Mouse (Mus musculus) heart, adult 2 months (tissue): ENCODE measurements around the gene Fgfr1op2.

Source experiments
- CTCF ChIP-seq: fragments of 200-600 bp; IDR thresholded peaks from 2 replicates; pipeline ENCODE4 v1.8.1; 2022; ENCODE audit warnings: antibody characterized with exemption, mild to moderate bottlenecking, moderate library complexity
- EP300 ChIP-seq: fragments of 200-500 bp; IDR thresholded peaks from 2 replicates; pipeline ENCODE4 v1.6.1; 2011; ENCODE audit warnings: low read depth, low read length, control low read depth; ENCODE audit not compliant: insufficient read depth
- POLR2A ChIP-seq: fragments of 200-500 bp; IDR thresholded peaks from 2 replicates; pipeline ENCODE4 v1.6.1; 2011; ENCODE audit warnings: mild to moderate bottlenecking, low read depth, low read length, control low read depth; ENCODE audit not compliant: insufficient read depth

DNA sequence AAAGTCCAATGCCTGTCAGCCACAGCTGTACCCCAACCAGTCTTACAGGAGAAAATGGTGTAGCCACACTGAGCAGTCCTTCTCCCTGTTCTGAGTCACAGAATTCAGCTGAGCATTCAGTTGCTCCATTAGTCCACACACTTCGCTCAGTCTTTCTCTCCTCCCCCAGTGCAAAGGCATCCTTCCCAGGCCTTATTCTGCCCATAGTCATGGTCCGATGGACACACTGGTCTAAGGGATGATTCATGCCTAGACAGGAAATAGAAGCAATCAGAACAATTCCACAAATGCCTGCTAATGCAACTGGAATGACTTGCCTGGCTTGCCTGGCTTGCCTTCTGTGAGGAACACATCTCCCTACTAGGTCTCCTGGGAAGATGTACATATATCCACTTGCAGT, 49.5 kb upstream of the Fgfr1op2 start:
- TF ChIP-seq CTCF (no peak), EP300 (no peak), POLR2A (no peak)
